13 mouse cellular contexts compared by ENCODE assay signal in the genomic region with DNA sequence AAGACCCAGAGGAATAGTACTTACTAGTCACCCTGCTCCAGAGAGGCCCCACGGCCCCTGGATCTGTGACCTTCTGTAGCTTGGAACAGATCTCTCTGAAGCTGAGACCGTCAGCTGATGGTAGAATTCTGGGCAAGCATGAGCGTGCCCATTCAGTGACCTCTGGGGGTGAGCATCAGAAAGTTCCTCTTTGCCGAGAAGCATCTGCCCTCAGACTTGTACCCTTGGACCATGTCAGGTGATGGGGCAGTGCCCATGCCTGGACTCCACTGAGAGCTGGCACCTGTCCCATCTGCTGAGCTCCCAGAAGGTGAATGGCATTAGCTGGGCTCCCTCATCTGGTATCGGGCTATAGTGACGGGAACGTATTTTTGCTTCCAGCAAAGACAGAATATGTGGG. TPM values are rescaled to one million over a fixed set of nuclear protein-coding genes. Genes with fewer than 3 reads are reported as not detected.
DNase-seq lines count a peak whose midpoint lies in the region; ATAC-seq and TF ChIP-seq lines count a peak whose summit lies in the region.
"Had no signal": no experiment of that assay in that cellular context is flagged by ENCODE, and none has a peak within 500 bp of the region (broad histone marks: within the 10 kb centered on the region; RNA-seq: fewer than 3 reads in every experiment).

No protein-coding gene starts in this region.

- H3K4me1 ChIP-seq in limb, embryonic 15.5 days: peaks cover 93% of the 10 kb centered on the region

- H3K9ac ChIP-seq in limb, embryonic 15.5 days: no peak overlapping the region
- H3K9ac ChIP-seq: embryonic facial prominence, embryonic 15.5 days; liver, postnatal 0 days had no signal

- no peak overlapping the region for H3K4me2 ChIP-seq in limb, embryonic 15.5 days
- H3K4me2 ChIP-seq: embryonic facial prominence, embryonic 15.5 days had no signal

- no peaks in the 10 kb centered on the region for H3K36me3 ChIP-seq in limb, embryonic 15.5 days
- H3K36me3 ChIP-seq: embryonic facial prominence, embryonic 15.5 days had no signal

- no peak for ATAC-seq in limb, embryonic 15.5 days (ENCODE audit: insufficient number of reproducible peaks, low FRiP score, low TSS enrichment, low read depth)
- ATAC-seq in megakaryocyte progenitor cell, adult 5-6 weeks (replicated peaks; ENCODE audit: poor library complexity): no peak
- ATAC-seq: forebrain, embryonic 14.5 days; liver, postnatal 0 days had no signal

- intact Hi-C loops in gastrocnemius, adult 2 months (cut with DNase I): no loop called here
- intact Hi-C loops in gastrocnemius, postnatal 36 days (cut with DNase I): no loop called here
- intact Hi-C loops in left cerebral cortex, postnatal 4 days (cut with DNase I): no loop called here
- intact Hi-C loops in left cerebral cortex, postnatal 14 days (cut with DNase I): no loop called here

- no peaks in the 10 kb centered on the region for H3K27me3 ChIP-seq in limb, embryonic 15.5 days
- H3K27me3 ChIP-seq: embryonic facial prominence, embryonic 15.5 days had no signal

- peak overlapping the region; percentile 90 for H3K27ac ChIP-seq in gastrocnemius, adult 2 months
- peak overlapping the region; percentile 67 for H3K27ac ChIP-seq in limb, embryonic 15.5 days

- peak; percentile 64 for DNase-seq in gastrocnemius, adult 2 months
- DNase-seq in gastrocnemius, postnatal 36 days: no peak
- DNase-seq in left cerebral cortex, postnatal 4 days: peak; percentile 45
- no peak for DNase-seq in left cerebral cortex, postnatal 14 days (ENCODE audit: low spot score in 2 of 2)
- peak; percentile 96 for DNase-seq in kidney, adult 9 months
- DNase-seq: gastrocnemius, postnatal 10 days; liver, postnatal 0 days; lung, postnatal 36 days; midbrain, embryonic 14.5 days had no signal

- no peak for TF ChIP-seq CTCF in gastrocnemius, adult 2 months (IDR thresholded peaks at IDR 0.05)

- 68% methylated on average over 7 of the region's 7 CpGs for WGBS in limb, embryonic 15.5 days

- no peak overlapping the region for H3K4me3 ChIP-seq in gastrocnemius, adult 2 months
- no peak overlapping the region for H3K4me3 ChIP-seq in limb, embryonic 15.5 days
- H3K4me3 ChIP-seq: embryonic facial prominence, embryonic 15.5 days had no signal

- no peaks in the 10 kb centered on the region for H3K9me3 ChIP-seq in limb, embryonic 15.5 days
- H3K9me3 ChIP-seq: embryonic facial prominence, embryonic 15.5 days had no signal

RNA-seq across cellular contexts. Expression of a gene that starts 51.5 kb away (rescaled TPM):
- 1 to 10 TPM; 1.3 TPM for total RNA-seq in gastrocnemius, adult 2 months (2021)
- 1 to 10 TPM; 1.5 to 1.8 TPM for total RNA-seq in gastrocnemius, postnatal 36 days (2021)
- 10 to 100 TPM; 11.0 to 12.9 TPM for total RNA-seq in left cerebral cortex, postnatal 4 days (2021)
- total RNA-seq in left cerebral cortex, postnatal 14 days (2021): 10 to 100 TPM; 12.1 to 12.9 TPM
- 5.0 and 6.2 TPM in 2 replicates for polyA plus RNA-seq in limb, embryonic 15.5 days (2015; fragmentation: Nextera tagmentation; extraction: Ambion mirVana)
- total RNA-seq in megakaryocyte progenitor cell, adult 5-6 weeks (2015): 0.47 and 0.81 TPM in 2 replicates
- total RNA-seq in megakaryocyte progenitor cell, adult 5-6 weeks (2017): 1.7 and 3.6 TPM in 2 replicates

RNA-seq across cellular contexts. Expression of a gene that starts 51.7 kb away (rescaled TPM):
- total RNA-seq in gastrocnemius, adult 2 months (2021): 10 to 100 TPM; 54.8 to 59.3 TPM
- 10 to 100 TPM; 46.1 to 50.3 TPM for total RNA-seq in gastrocnemius, postnatal 36 days (2021)
- 10 to 100 TPM; 65.1 to 67.9 TPM for total RNA-seq in left cerebral cortex, postnatal 4 days (2021)
- total RNA-seq in left cerebral cortex, postnatal 14 days (2021): 10 to 100 TPM; 65.5 to 67.8 TPM
- polyA plus RNA-seq in limb, embryonic 15.5 days (2015; fragmentation: Nextera tagmentation; extraction: Ambion mirVana): 170 and 176 TPM in 2 replicates
- 123 and 145 TPM in 2 replicates for total RNA-seq in megakaryocyte progenitor cell, adult 5-6 weeks (2015)
- total RNA-seq in megakaryocyte progenitor cell, adult 5-6 weeks (2017): 118 and 126 TPM in 2 replicates

Comparison
In these comparisons a context has a peak if more than half of its experiments do, and no peak if none do; other contexts are left out.
1. DNase-seq: peak in gastrocnemius, adult 2 months (single experiment), left cerebral cortex, postnatal 4 days (single experiment) and kidney, adult 9 months (single experiment); none in gastrocnemius, postnatal 36 days (0 of 2) and left cerebral cortex, postnatal 14 days (0 of 2).